Mouse (Mus musculus) CH12.LX (cell line): ENCODE data around the gene Bicc1. TPM values are rescaled to one million over a fixed set of nuclear protein-coding genes. Genes with fewer than 3 reads are reported as not detected.

ENCODE experiments used
- DNase-seq: peaks from one replicate; pipeline ENCODE4 v3.0.0-alpha.2; 2013; ENCODE audit errors: extremely low read depth
- H3K27ac ChIP-seq: 2 replicates; pipeline ENCODE4 v1.5.1; 2012; ENCODE audit warnings: low read depth, mild to moderate bottlenecking, control low read depth, moderate library complexity; ENCODE audit not compliant: insufficient read depth
- H3K27me3 ChIP-seq: replicated peaks from 2 replicates; pipeline ENCODE3; 2012; ENCODE audit warnings: inconsistent platforms
- H3K36me3 ChIP-seq, 2 experiments: replicated peaks in 1 of 2; 2 replicates each; pipeline versions ENCODE3 to v1.6.1; 2012; ENCODE audit warnings: inconsistent platforms in 1 of 2, low read length in 1 of 2, mild to moderate bottlenecking in 1 of 2, mixed read lengths in 1 of 2, moderate library complexity in 1 of 2; ENCODE audit not compliant: control insufficient read depth in 1 of 2, insufficient read depth in 1 of 2
- H3K4me1 ChIP-seq, 2 experiments: 2 replicates each; pipeline ENCODE4 v1.6.1; 2012; ENCODE audit warnings: inconsistent platforms in 1 of 2, moderate library complexity in 1 of 2; ENCODE audit not compliant: insufficient read depth in 2 of 2, control insufficient read depth in 1 of 2
- H3K4me2 ChIP-seq: 2 replicates; pipeline ENCODE4 v1.6.1; 2012; ENCODE audit warnings: low read depth, mild to moderate bottlenecking, control low read depth; ENCODE audit not compliant: poor library complexity, insufficient read depth, severe bottlenecking
- H3K4me3 ChIP-seq, 3 experiments: fragments of 150-350 bp in 1 of 3; sonication (generic) in 1 of 3; replicated peaks in 1 of 3; 2 replicates each; pipeline versions ENCODE3 to v1.5.1; 2011 to 2012; ENCODE audit warnings: low read depth in 2 of 3, low read length in 2 of 3, mild to moderate bottlenecking in 2 of 3, moderate library complexity in 2 of 3, control low read depth in 1 of 3, improper control_type of control experiment in 1 of 3, inconsistent platforms in 1 of 3, mixed read lengths in 1 of 3; ENCODE audit not compliant: poor library complexity in 1 of 3
- H3K79me2 ChIP-seq: replicated peaks from 2 replicates; pipeline ENCODE4 v1.6.1; 2012; ENCODE audit warnings: mild to moderate bottlenecking, moderate library complexity; ENCODE audit not compliant: control insufficient read depth, poor library complexity, insufficient read depth, severe bottlenecking; ENCODE audit errors: extremely low read depth
- H3K9ac ChIP-seq: 2 replicates; pipeline ENCODE4 v1.6.1; 2012; ENCODE audit warnings: low read depth, mild to moderate bottlenecking, control low read depth, moderate library complexity; ENCODE audit not compliant: insufficient read depth
- H3K9me3 ChIP-seq: replicated peaks from 2 replicates; pipeline ENCODE3; 2012; ENCODE audit warnings: low read length, inconsistent platforms, mixed read lengths
- BHLHE40 ChIP-seq: IDR thresholded peaks from 2 replicates; pipeline ENCODE4 v1.6.1; 2011; ENCODE audit warnings: mild to moderate bottlenecking, low read depth, low read length, improper control_type of control experiment
- CTCF ChIP-seq, 2 experiments: IDR thresholded peaks in 1 of 2; conservative IDR thresholded peaks in 1 of 2; 2 replicates each; pipeline ENCODE4 v1.5.1; 2011 to 2012; ENCODE audit warnings: low read depth in 2 of 2, low read length in 2 of 2, improper control_type of control experiment in 1 of 2, inconsistent platforms in 1 of 2, mild to moderate bottlenecking in 1 of 2, moderate library complexity in 1 of 2
- E2F4 ChIP-seq: IDR thresholded peaks from 2 replicates; pipeline ENCODE4 v1.6.1; 2011; ENCODE audit warnings: low read depth, low read length, improper control_type of control experiment; ENCODE audit not compliant: insufficient replicate concordance
- ELF1 ChIP-seq: IDR thresholded peaks from 2 replicates; pipeline ENCODE4 v1.6.1; 2014; ENCODE audit warnings: low read depth, mild to moderate bottlenecking, inconsistent platforms, low read length, improper control_type of control experiment
- HCFC1 ChIP-seq: IDR thresholded peaks from 2 replicates; pipeline ENCODE4 v1.6.1; 2012; ENCODE audit warnings: low read depth, mild to moderate bottlenecking, inconsistent platforms, low read length, improper control_type of control experiment
- JUND ChIP-seq: conservative IDR thresholded peaks from 2 replicates; pipeline ENCODE4 v1.6.1; 2011; ENCODE audit warnings: low read depth, low read length, improper control_type of control experiment
- KAT2A ChIP-seq: IDR thresholded peaks from 2 replicates; pipeline ENCODE4 v1.6.1; 2012; ENCODE audit warnings: low read length, improper control_type of control experiment, inconsistent platforms; ENCODE audit not compliant: insufficient replicate concordance
- MAFK ChIP-seq: IDR thresholded peaks from 2 replicates; pipeline ENCODE4 v1.6.1; 2011; ENCODE audit warnings: low read length, improper control_type of control experiment; ENCODE audit not compliant: insufficient replicate concordance
- MAX ChIP-seq: IDR thresholded peaks from 2 replicates; pipeline ENCODE4 v1.6.1; 2011; ENCODE audit warnings: low read length, improper control_type of control experiment
- MEF2A ChIP-seq: IDR thresholded peaks from 2 replicates; pipeline ENCODE4 v1.6.1; 2014; ENCODE audit warnings: low read depth, mild to moderate bottlenecking, inconsistent platforms, low read length, improper control_type of control experiment, borderline replicate concordance
- MYC ChIP-seq: IDR thresholded peaks from 2 replicates; pipeline ENCODE4 v1.6.1; 2011; ENCODE audit warnings: low read depth, mild to moderate bottlenecking, improper control_type of control experiment, low read length
- PAX5 ChIP-seq: IDR thresholded peaks from 2 replicates; pipeline ENCODE4 v1.6.1; 2012; ENCODE audit warnings: low read length, inconsistent platforms, mixed read lengths
- RCOR1 ChIP-seq: conservative IDR thresholded peaks from 2 replicates; pipeline ENCODE4 v1.6.1; 2012; ENCODE audit warnings: low read depth, mild to moderate bottlenecking, inconsistent platforms, low read length, improper control_type of control experiment
- SIN3A ChIP-seq: IDR thresholded peaks from 2 replicates; pipeline ENCODE4 v1.6.1; 2012; ENCODE audit warnings: low read length, improper control_type of control experiment, inconsistent platforms
- SMC3 ChIP-seq: IDR thresholded peaks from 2 replicates; pipeline ENCODE4 v1.6.1; 2011; ENCODE audit warnings: low read depth, low read length, improper control_type of control experiment
- TCF12 ChIP-seq: IDR thresholded peaks from 2 replicates; pipeline ENCODE4 v1.6.1; 2014; ENCODE audit warnings: low read depth, mild to moderate bottlenecking, inconsistent platforms, low read length, improper control_type of control experiment
- UBTF ChIP-seq: IDR thresholded peaks from 2 replicates; pipeline ENCODE4 v1.6.1; 2012; ENCODE audit warnings: low read depth, mild to moderate bottlenecking, inconsistent platforms, low read length, improper control_type of control experiment, moderate library complexity
- USF1 ChIP-seq: IDR thresholded peaks from 2 replicates; pipeline ENCODE4 v1.6.1; 2014; ENCODE audit warnings: low read depth, mild to moderate bottlenecking, inconsistent platforms, low read length, improper control_type of control experiment
- ZC3H11A ChIP-seq: IDR thresholded peaks from 2 replicates; pipeline ENCODE4 v1.6.1; 2012; ENCODE audit warnings: low read depth, mild to moderate bottlenecking, inconsistent platforms, low read length, improper control_type of control experiment
- ZNF384 ChIP-seq: IDR thresholded peaks from 2 replicates; pipeline ENCODE4 v1.6.1; 2012; ENCODE audit warnings: low read depth, low read length, improper control_type of control experiment, inconsistent platforms
- dilution Hi-C: fragments of 300-500 bp; cut with MboI; formaldehyde crosslinking; loops from 2 replicates; pipeline ENCODE4 v1.14.3; 2020; ENCODE audit warnings: low sequenced_read_pairs; ENCODE audit not compliant: extremely low pct_unique_long_range_greater_than_20kb, extremely low pct_ligation_motif_present
- in situ Hi-C: fragments of 300-500 bp; cut with MboI; formaldehyde crosslinking; loops from 3 replicates; pipeline ENCODE4 v1.14.3; 2019; ENCODE audit warnings: low sequenced_read_pairs, low pct_ligation_motif_present, low pct_unique_long_range_greater_than_20kb, mixed read lengths
- polyA plus RNA-seq: library from polyadenylated mRNA; unstranded; fragments of >175 nt; gene quantifications from 2 replicates; pipeline ENCODE4 v1.2.1, GENCODE M21; 2012; ENCODE audit warnings: low read depth; ENCODE audit not compliant: insufficient read length
- total RNA-seq, 2 experiments: library from RNA; depleted of rRNA; stranded (reverse); fragments of 300-350 nt in 1 of 2; fragments of >200 nt in 1 of 2; gene quantifications; 2 replicates each; pipeline ENCODE4 v1.2.3; 2012 to 2014

The Bicc1 gene
- total and polyA plus RNA-seq, 3 experiments, result not detected

GRCm38 (mm10) chr10:71106491-71107205, 52.9 kb downstream of the Bicc1 start:
- Histone ChIP-seq H3K27ac (no peak overlapping the region), H3K9ac (no peak overlapping the region), H3K9me3 (peaks cover 3% of the 10 kb centered on the region), H3K4me2 (no peak overlapping the region), H3K4me1 (no peaks in the 10 kb centered on the region), H3K36me3 (no peaks in the 10 kb centered on the region), H3K4me3 (no peak overlapping the region), H3K79me2 (no peaks in the 10 kb centered on the region), H3K27me3 (no peaks in the 10 kb centered on the region)
- in situ Hi-C loops, result no loop called here
- peak; percentile 4 for DNase-seq
- no peak for TF ChIP-seq USF1
- dilution Hi-C loops, result no loop called here

GRCm38 (mm10) chr10:71104791-71105190, 54.7 kb downstream of the Bicc1 start:
- H3K4me2 ChIP-seq, result no peak overlapping the region
- H3K79me2 ChIP-seq, result no peaks in the 10 kb centered on the region
- H3K36me3 ChIP-seq, result no peaks in the 10 kb centered on the region
- peaks cover 3% of the 10 kb centered on the region for H3K9me3 ChIP-seq
- TF ChIP-seq UBTF (no peak), KAT2A (no peak), SMC3 (no peak), ZC3H11A (no peak), TCF12 (no peak), MAX (no peak)
- TF ChIP-seq, all 38 proteins: peak for 0
- H3K27ac ChIP-seq, result no peak overlapping the region
- H3K27me3 ChIP-seq, result no peaks in the 10 kb centered on the region
- no peak for DNase-seq
- no peaks in the 10 kb centered on the region for H3K4me1 ChIP-seq
- H3K4me3 ChIP-seq, result no peak overlapping the region
- dilution Hi-C loops (no loop called here), in situ Hi-C loops (no loop called here)
- H3K9ac ChIP-seq, result no peak overlapping the region

- TF ChIP-seq ZNF384, result no peak
- no peak for TF ChIP-seq UBTF
- no peak for TF ChIP-seq TCF12
- TF ChIP-seq RCOR1, result no peak
- TF ChIP-seq SIN3A, result no peak
- no peak for TF ChIP-seq SMC3
- TF ChIP-seq MAFK, result no peak
- TF ChIP-seq E2F4, result no peak
- no peak for TF ChIP-seq HCFC1
- no peak for TF ChIP-seq MEF2A
- no peak for TF ChIP-seq CTCF (conservative IDR thresholded peaks at IDR 0.05 in 1 of 2, IDR thresholded peaks at IDR 0.05 in 1 of 2; ENCODE audit: low read depth in 2 of 2, low read length in 2 of 2)
- TF ChIP-seq USF1, result no peak
- no peak for TF ChIP-seq BHLHE40
- no peak for TF ChIP-seq PAX5
- no peak for TF ChIP-seq JUND
- TF ChIP-seq ELF1, result no peak
- no peak for TF ChIP-seq MYC
- dilution Hi-C loops, result no loop called here
These were observed 58.5 kb downstream of the Bicc1 start for GRCm38 (mm10) chr10:71100815-71101499.

More at GRCm38 (mm10) chr10:71100815-71101499, 58.5 kb downstream of the Bicc1 start:
- Histone ChIP-seq H3K27me3 (no peaks in the 10 kb centered on the region), H3K4me3 (no peak overlapping the region), H3K9ac (no peak overlapping the region), H3K4me1 (no peaks in the 10 kb centered on the region), H3K27ac (no peak overlapping the region), H3K4me2 (no peak overlapping the region), H3K36me3 (no peaks in the 10 kb centered on the region), H3K79me2 (no peaks in the 10 kb centered on the region), H3K9me3 (no peaks in the 10 kb centered on the region)
- in situ Hi-C loops, result no loop called here
- DNase-seq, result no peak
